Mouse (Mus musculus) bone marrow, adult 2 months (tissue): ENCODE data around the gene Tha1. TPM values are rescaled to one million over a fixed set of nuclear protein-coding genes. Genes with fewer than 3 reads are reported as not detected.

Experiments
- H3K27ac ChIP-seq: fragments of 200-500 bp; 2 replicates; pipeline ENCODE4 v1.5.1; 2012; ENCODE audit warnings: low read depth, mild to moderate bottlenecking, control low read depth, inconsistent platforms, low read length; ENCODE audit not compliant: control insufficient read depth, poor library complexity, insufficient read depth
- H3K4me1 ChIP-seq: fragments of 200-500 bp; 2 replicates; pipeline ENCODE4 v1.6.1; 2011; ENCODE audit warnings: low read length; ENCODE audit not compliant: control insufficient read depth, insufficient read depth
- H3K4me3 ChIP-seq: fragments of 200-500 bp; replicated peaks from 2 replicates; pipeline ENCODE3; 2011; ENCODE audit warnings: mild to moderate bottlenecking, low read depth, low read length, control low read depth; ENCODE audit not compliant: control insufficient read depth
- CTCF ChIP-seq: fragments of 200-500 bp; IDR thresholded peaks from 2 replicates; pipeline ENCODE4 v1.5.1; 2011; ENCODE audit warnings: low read length, control low read depth; ENCODE audit not compliant: control insufficient read depth, insufficient read depth
- POLR2A ChIP-seq: fragments of 200-500 bp; IDR thresholded peaks from 2 replicates; pipeline ENCODE4 v1.6.1; 2011; ENCODE audit warnings: low read depth, mild to moderate bottlenecking, control low read depth, low read length, borderline replicate concordance; ENCODE audit not compliant: control insufficient read depth
- WGBS: fragments of 180-500 bp; shearing (Covaris S2); methylation state at CpG from one replicate; pipeline ENCODE4 v1.1.7; 2018; 5-methylcytosine and 5-hydroxymethylcytosine counted together
- polyA plus RNA-seq: library from polyadenylated mRNA; stranded (reverse); fragments of >200 nt; gene quantifications from 2 replicates; pipeline ENCODE4 v1.2.4, GENCODE M21; 2011; ENCODE audit warnings: low replicate concordance; ENCODE audit not compliant: missing spikeins, insufficient read depth, insufficient read length

The Tha1 gene
- polyA plus RNA-seq, 1 experiment: 3.2 TPM

GRCm38 (mm10) chr11:117821868-117822267, 51.4 kb downstream of the Tha1 start:
- no peak overlapping the region for H3K27ac ChIP-seq
- TF ChIP-seq CTCF (no peak), POLR2A (no peak)
- 95% methylated on average over 9 of the region's 9 CpGs for WGBS
- H3K4me3 ChIP-seq: no peak overlapping the region
- peaks cover 2% of the 10 kb centered on the region for H3K4me1 ChIP-seq

GRCm38 (mm10) chr11:117820173-117820572, 53.1 kb downstream of the Tha1 start:
- H3K27ac ChIP-seq: no peak overlapping the region
- 95% methylated on average over 7 of the region's 7 CpGs for WGBS
- H3K4me3 ChIP-seq: no peak overlapping the region
- TF ChIP-seq POLR2A (no peak), CTCF (no peak)
- H3K4me1 ChIP-seq: peaks cover 2% of the 10 kb centered on the region

GRCm38 (mm10) chr11:117819095-117819494, 54.2 kb downstream of the Tha1 start:
- 87% methylated on average over 8 of the region's 8 CpGs for WGBS
- H3K4me1 ChIP-seq: peaks cover 4% of the 10 kb centered on the region
- H3K27ac ChIP-seq: no peak overlapping the region
- TF ChIP-seq POLR2A (no peak), CTCF (no peak)
- H3K4me3 ChIP-seq: no peak overlapping the region

Other genes starting within 250 kb of the Tha1 start
- gene Tnrc6c, start 219.2 kb downstream of the Tha1 start, polyA plus RNA-seq: 14.5 and 19.5 TPM in 2 replicates
- gene Tmc8, start 91.4 kb downstream of the Tha1 start, polyA plus RNA-seq: 32.6 and 51.1 TPM in 2 replicates
- gene Tmc6, start 91.3 kb downstream of the Tha1 start, polyA plus RNA-seq: 129 and 194 TPM in 2 replicates
- 13.5 and 16.7 TPM in 2 replicates for gene 6030468B19Rik, start 75.8 kb downstream of the Tha1 start, polyA plus RNA-seq
- gene Gm20708, start 63.8 kb downstream of the Tha1 start, polyA plus RNA-seq: 9.5 and 12.3 TPM in 2 replicates
- 56.0 and 120 TPM in 2 replicates for gene Syngr2, start 63.8 kb downstream of the Tha1 start, polyA plus RNA-seq
- gene Afmid, start 47.6 kb downstream of the Tha1 start, polyA plus RNA-seq: 16.9 and 21.8 TPM in 2 replicates
- gene Tk1, start 47.4 kb downstream of the Tha1 start, polyA plus RNA-seq: 145 and 156 TPM in 2 replicates
- 390 and 403 TPM in 2 replicates for gene Birc5, start 24.2 kb downstream of the Tha1 start, polyA plus RNA-seq
- not detected in 2 replicates for gene Tmem235, start 12.7 kb downstream of the Tha1 start, polyA plus RNA-seq
- 3.4 and 9.6 TPM in 2 replicates for gene Socs3, start 96.6 kb upstream of the Tha1 start, polyA plus RNA-seq
- gene Pgs1, start 112.8 kb upstream of the Tha1 start, polyA plus RNA-seq: 27.1 and 67.5 TPM in 2 replicates